Mouse (Mus musculus) hindbrain, embryonic 11.5 days (tissue): ENCODE results near the gene Pstpip1. TPM values are rescaled to one million over a fixed set of nuclear protein-coding genes. Genes with fewer than 3 reads are reported as not detected.

ENCODE experiments used
- ATAC-seq: fragments of 200-750 bp; cut with Nextera tagmentation; 2 replicates; pipeline ENCODE4 v1.8.0; 2017; ENCODE audit warnings: mild to moderate bottlenecking, moderate TSS enrichment, moderate library complexity; ENCODE audit not compliant: low FRiP score
- DNase-seq: peaks from one replicate; pipeline ENCODE4 v3.0.0-alpha.2; 2015; ENCODE audit warnings: low spot score
- H3K27ac ChIP-seq: fragments of 300-500 bp; sonication (generic); 2 replicates; pipeline ENCODE4 v1.5.1; 2014; ENCODE audit warnings: mild to moderate bottlenecking, low read depth, low read length
- H3K27me3 ChIP-seq: fragments of 300-500 bp; sonication (generic); 2 replicates; pipeline ENCODE4 v1.6.1; 2014; ENCODE audit warnings: mild to moderate bottlenecking, low read length, moderate library complexity, mixed read lengths; ENCODE audit not compliant: control insufficient read depth, insufficient read depth
- H3K36me3 ChIP-seq: fragments of 300-500 bp; sonication (generic); 2 replicates; pipeline ENCODE4 v1.6.1; 2014; ENCODE audit warnings: mild to moderate bottlenecking, low read length, moderate library complexity, mixed read lengths; ENCODE audit not compliant: control insufficient read depth, insufficient read depth
- H3K4me1 ChIP-seq: fragments of 300-500 bp; sonication (generic); replicated peaks from 2 replicates; pipeline ENCODE4 v1.6.1; 2014; ENCODE audit warnings: low read length, mixed read lengths; ENCODE audit not compliant: control insufficient read depth, insufficient read depth
- H3K4me2 ChIP-seq: fragments of 300-500 bp; sonication (generic); replicated peaks from 2 replicates; pipeline ENCODE4 v1.6.1; 2014; ENCODE audit warnings: mild to moderate bottlenecking, low read depth, low read length
- H3K4me3 ChIP-seq: fragments of 300-500 bp; sonication (generic); 2 replicates; pipeline ENCODE4 v1.5.1; 2014; ENCODE audit warnings: low read depth, low read length
- H3K9ac ChIP-seq: fragments of 300-500 bp; sonication (generic); 2 replicates; pipeline ENCODE4 v1.6.1; 2014; ENCODE audit warnings: low read depth, low read length
- H3K9me3 ChIP-seq: fragments of 300-500 bp; sonication (generic); 2 replicates; pipeline ENCODE4 v1.6.1; 2016; ENCODE audit warnings: low read length; ENCODE audit not compliant: control insufficient read depth
- WGBS: fragments of 180-500 bp; shearing (Covaris S2); extraction: QIAGEN DNeasy Blood & Tissue Kit; methylation state at CpG from one replicate; pipeline ENCODE4 v1.1.7; 2014; 5-methylcytosine and 5-hydroxymethylcytosine counted together
- polyA plus RNA-seq: library from polyadenylated mRNA; unstranded; fragments of >200 nt; fragmentation: Nextera tagmentation; extraction: Ambion mirVana; gene quantifications from 2 replicates; pipeline ENCODE4 v1.2.1, GENCODE M21; 2014

Gene Pstpip1
- polyA plus RNA-seq: 0.19 and 0.45 TPM in 2 replicates

GRCm38 (mm10) chr9:56089778-56090520 is at the start of gene Pstpip1:
TSS of gene Pstpip1 (plus strand) at chr9:56089962.
- Histone ChIP-seq H3K36me3 (no peaks in the 10 kb centered on the region), H3K4me1 (no peaks in the 10 kb centered on the region), H3K4me3 (no peak within 1 kb of the TSS), H3K4me2 (no peak within 1 kb of the TSS), H3K9ac (no peak within 1 kb of the TSS), H3K9me3 (no peaks in the 10 kb centered on the region), H3K27me3 (no peaks in the 10 kb centered on the region), H3K27ac (no peak within 1 kb of the TSS)
- DNase-seq (peak; percentile 24), ATAC-seq (no peak)
- 41% methylated on average over 22 of the region's 22 CpGs for WGBS

GRCm38 (mm10) chr9:56041372-56042180 is 48.2 kb upstream of the Pstpip1 start, which contains the start of gene Rcn2:
TSS of gene Rcn2 (plus strand) at chr9:56041845.
- Histone ChIP-seq H3K4me3 (peak within 1 kb of the TSS; percentile 85), H3K36me3 (peaks cover 3% of the 10 kb centered on the region), H3K27ac (peak within 1 kb of the TSS; percentile 90), H3K4me1 (no peaks in the 10 kb centered on the region), H3K9ac (peak within 1 kb of the TSS; percentile 97), H3K27me3 (no peaks in the 10 kb centered on the region), H3K9me3 (no peaks in the 10 kb centered on the region), H3K4me2 (peak within 1 kb of the TSS; percentile 35)
- ATAC-seq: peak; percentile 99
- WGBS: under 1% methylated on average over 41 of the region's 49 CpGs
- peak; percentile 96 for DNase-seq

- Histone ChIP-seq H3K27me3 (no peaks in the 10 kb centered on the region), H3K4me1 (no peaks in the 10 kb centered on the region), H3K36me3 (peaks cover 3% of the 10 kb centered on the region), H3K4me3 (peak overlapping the region; percentile 85), H3K9me3 (no peaks in the 10 kb centered on the region), H3K9ac (peak overlapping the region; percentile 97), H3K4me2 (peak overlapping the region; percentile 35), H3K27ac (peak overlapping the region; percentile 90)
- ATAC-seq (peak; percentile 83; the same call in 1 of the 2 replicates), DNase-seq (no peak)
- under 1% methylated on average over 16 of the region's 16 CpGs for WGBS
Observed at GRCm38 (mm10) chr9:56042181-56042621, 47.6 kb upstream of the Pstpip1 start.

- no peaks in the 10 kb centered on the region for H3K4me1 ChIP-seq
Observed at GRCm38 (mm10) chr9:56053796-56054195, 36.0 kb upstream of the Pstpip1 start.

GRCm38 (mm10) chr9:56056147-56056546 is 33.6 kb upstream of the Pstpip1 start:
- H3K4me3 ChIP-seq: no peak overlapping the region
- no peak overlapping the region for H3K9ac ChIP-seq
- H3K9me3 ChIP-seq: no peaks in the 10 kb centered on the region
- H3K27ac ChIP-seq: no peak overlapping the region
- H3K4me2 ChIP-seq: no peak overlapping the region
- H3K4me1 ChIP-seq: no peaks in the 10 kb centered on the region
- ATAC-seq (no peak), DNase-seq (no peak)
- WGBS: 93% methylated on average over 6 of the region's 6 CpGs
- H3K27me3 ChIP-seq: no peaks in the 10 kb centered on the region
- peaks cover 6% of the 10 kb centered on the region for H3K36me3 ChIP-seq

More at GRCm38 (mm10) chr9:56053796-56054195, 36.0 kb upstream of the Pstpip1 start:
- DNase-seq (no peak), ATAC-seq (no peak)
- H3K9me3 ChIP-seq: no peaks in the 10 kb centered on the region
- no peak overlapping the region for H3K27ac ChIP-seq
- no peak overlapping the region for H3K4me3 ChIP-seq
- no peaks in the 10 kb centered on the region for H3K36me3 ChIP-seq
- no peaks in the 10 kb centered on the region for H3K27me3 ChIP-seq
- H3K4me2 ChIP-seq: no peak overlapping the region
- no peak overlapping the region for H3K9ac ChIP-seq
- 90% methylated on average over 3 of the region's 3 CpGs for WGBS

GRCm38 (mm10) chr9:56062336-56062735 is 27.4 kb upstream of the Pstpip1 start:
- no peak overlapping the region for H3K27ac ChIP-seq
- DNase-seq (no peak), ATAC-seq (no peak)
- H3K27me3 ChIP-seq: no peaks in the 10 kb centered on the region
- H3K4me1 ChIP-seq: no peaks in the 10 kb centered on the region
- H3K9ac ChIP-seq: no peak overlapping the region
- WGBS: 93% methylated on average over 5 of the region's 5 CpGs
- H3K9me3 ChIP-seq: no peaks in the 10 kb centered on the region
- no peak overlapping the region for H3K4me2 ChIP-seq
- H3K4me3 ChIP-seq: no peak overlapping the region
- H3K36me3 ChIP-seq: peaks cover 14% of the 10 kb centered on the region

GRCm38 (mm10) chr9:56065011-56065410 is 24.8 kb upstream of the Pstpip1 start:
- Histone ChIP-seq H3K4me1 (no peaks in the 10 kb centered on the region), H3K36me3 (peaks cover 17% of the 10 kb centered on the region)
- 85% methylated on average over 3 of the region's 3 CpGs for WGBS

GRCm38 (mm10) chr9:56067964-56068363 is 21.8 kb upstream of the Pstpip1 start:
- DNase-seq (no peak), ATAC-seq (no peak)
- H3K27ac ChIP-seq: no peak overlapping the region
- no peaks in the 10 kb centered on the region for H3K27me3 ChIP-seq
- H3K9me3 ChIP-seq: no peaks in the 10 kb centered on the region
- H3K4me1 ChIP-seq: no peaks in the 10 kb centered on the region
- H3K36me3 ChIP-seq: 0 out of 2 replicates have a peak, but pooled peaks cover 3% of the 10 kb centered on the region
- H3K9ac ChIP-seq: no peak overlapping the region
- WGBS: 93% methylated on average over 4 of the region's 4 CpGs
- no peak overlapping the region for H3K4me3 ChIP-seq
- no peak overlapping the region for H3K4me2 ChIP-seq

More at GRCm38 (mm10) chr9:56065011-56065410, 24.8 kb upstream of the Pstpip1 start:
- Histone ChIP-seq H3K4me3 (no peak overlapping the region), H3K27me3 (no peaks in the 10 kb centered on the region), H3K27ac (no peak overlapping the region), H3K9ac (no peak overlapping the region), H3K4me2 (no peak overlapping the region), H3K9me3 (no peaks in the 10 kb centered on the region)
- no peak for ATAC-seq
- no peak for DNase-seq
